Mouse (Mus musculus): ENCODE measurements at regions not wholly inside any gene's neighbourhood (a gene's known extent, or its start where the extent isn't known, plus 50 kb on each side); places are given as distances from the start of the nearest gene placed in this dataset.

DNA sequence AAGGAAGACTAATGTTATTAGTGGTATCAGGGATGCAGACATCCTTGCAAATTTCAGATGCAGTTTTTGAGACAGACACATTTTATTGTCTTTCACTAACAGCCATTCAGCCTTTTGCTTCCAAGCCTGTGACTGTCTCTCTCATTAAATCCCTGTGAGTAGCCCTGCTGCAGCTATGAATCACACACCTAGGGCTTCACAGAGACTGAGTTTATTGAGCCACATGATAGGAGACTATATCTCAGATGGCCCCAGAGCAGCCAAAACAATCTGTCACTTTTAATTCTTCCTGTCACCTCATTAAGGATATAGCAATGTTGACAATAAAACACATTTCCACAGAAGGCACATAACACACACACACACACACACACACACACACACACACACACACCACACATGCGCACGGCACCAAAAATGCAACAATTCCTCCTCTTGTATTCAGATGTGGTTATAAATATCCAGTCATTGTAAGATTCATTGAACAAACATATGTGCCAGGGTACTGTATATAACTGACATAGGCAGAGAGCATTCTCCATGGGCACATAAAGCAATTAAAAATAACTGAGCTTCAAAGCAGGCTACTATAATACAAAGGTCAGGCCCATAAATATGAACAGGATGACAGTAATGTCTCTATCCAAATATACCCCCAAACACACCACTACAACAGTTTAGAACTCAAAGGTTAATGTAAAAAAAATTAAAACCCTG, 735.8 kb upstream of the Adgra3 start:
- TF ChIP-seq CHD2 (IDR thresholded peaks at IDR 0.05; ENCODE audit: low read length), result no peak
- TF ChIP-seq RAD21 (IDR thresholded peaks at IDR 0.05; ENCODE audit: low read depth, low read length), result no peak
- no peak for TF ChIP-seq ZC3H11A (IDR thresholded peaks at IDR 0.05; ENCODE audit: low read depth, low read length)
- no peak for TF ChIP-seq POLR2AphosphoS5 (IDR thresholded peaks at IDR 0.05; ENCODE audit: borderline replicate concordance, low read depth, low read length)
- no peak for TF ChIP-seq MYC (IDR thresholded peaks at IDR 0.05; ENCODE audit: low read depth, low read length)
- TF ChIP-seq ZMIZ1 (IDR thresholded peaks at IDR 0.05; ENCODE audit: low read depth, low read length), result no peak
- no peak for TF ChIP-seq ETS1 (IDR thresholded peaks at IDR 0.05; ENCODE audit: low read depth, low read length)
- no peak for TF ChIP-seq UBTF (IDR thresholded peaks at IDR 0.05; ENCODE audit: borderline replicate concordance, insufficient read depth, low read depth, low read length)
- no peak for TF ChIP-seq EP300 (IDR thresholded peaks at IDR 0.05; ENCODE audit: low read depth in 1 of 2, low read length in 2 of 2)
- Histone ChIP-seq H3K27me3 (ENCODE audit: control insufficient read depth in 1 of 2, insufficient read depth in 2 of 2, low read length in 2 of 2) (no peaks in the 10 kb centered on the region), H3K9me3 (replicated peaks; ENCODE audit: insufficient read depth, low read length) (no peaks in the 10 kb centered on the region), H3K27ac (ENCODE audit: control insufficient read depth, low read depth, low read length) (no peak overlapping the region), H3K4me1 (ENCODE audit: control insufficient read depth in 1 of 2, insufficient read depth in 2 of 2, low read length in 2 of 2) (no peaks in the 10 kb centered on the region), H3K79me2 (ENCODE audit: control insufficient read depth, insufficient read depth, low read length, poor library complexity) (no peaks in the 10 kb centered on the region), H3K4me3 (ENCODE audit: control insufficient read depth in 1 of 2, insufficient read depth in 1 of 2, low read depth in 2 of 2, low read length in 2 of 2) (no peak overlapping the region), H3K9ac (ENCODE audit: control insufficient read depth, low read depth, low read length, poor library complexity, severe bottlenecking) (no peak overlapping the region), H3K36me3 (ENCODE audit: control insufficient read depth in 1 of 2, insufficient read depth in 2 of 2, low read length in 2 of 2) (no peaks in the 10 kb centered on the region)
- DNase-seq (ENCODE audit: low read depth, low spot score), result no peak

DNA sequence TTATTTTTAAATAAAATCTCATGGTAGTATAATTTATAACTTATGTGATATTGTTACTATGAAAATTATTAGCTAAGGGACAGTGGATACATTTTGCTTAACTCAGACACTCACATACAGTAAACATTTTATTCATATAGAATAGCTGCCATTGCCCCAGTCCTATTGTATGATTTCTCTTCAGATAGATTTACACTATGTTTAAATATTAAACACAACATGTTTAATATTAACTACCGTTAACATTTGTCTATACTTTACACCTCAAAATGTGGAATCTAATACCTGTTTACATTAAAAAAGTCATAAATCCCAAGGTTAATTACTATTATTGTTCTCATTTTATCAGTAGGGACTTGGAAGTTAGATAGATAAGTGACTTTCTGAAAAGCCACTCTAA, 734.8 kb upstream of the Adgra3 start:
- no peak for TF ChIP-seq USF1 (IDR thresholded peaks at IDR 0.05; ENCODE audit: low read depth, low read length)
- no peak for TF ChIP-seq MYC (IDR thresholded peaks at IDR 0.05; ENCODE audit: low read depth, low read length)
- TF ChIP-seq SMC3 (IDR thresholded peaks at IDR 0.05; ENCODE audit: low read depth, low read length), result no peak
- no peak for TF ChIP-seq SIN3A (IDR thresholded peaks at IDR 0.05; ENCODE audit: low read length)
- no peak for TF ChIP-seq MAFK (IDR thresholded peaks at IDR 0.05; ENCODE audit: borderline replicate concordance, low read depth, low read length)
- TF ChIP-seq MYB (IDR thresholded peaks at IDR 0.05; ENCODE audit: low read depth, low read length), result no peak
- Histone ChIP-seq H3K79me2 (ENCODE audit: control insufficient read depth, insufficient read depth, low read length, poor library complexity) (no peaks in the 10 kb centered on the region), H3K36me3 (ENCODE audit: control insufficient read depth in 1 of 2, insufficient read depth in 2 of 2, low read length in 2 of 2) (no peaks in the 10 kb centered on the region), H3K9me3 (replicated peaks; ENCODE audit: insufficient read depth, low read length) (no peaks in the 10 kb centered on the region), H3K9ac (ENCODE audit: control insufficient read depth, low read depth, low read length, poor library complexity, severe bottlenecking) (no peak overlapping the region), H3K27ac (ENCODE audit: control insufficient read depth, low read depth, low read length) (no peak overlapping the region), H3K4me1 (ENCODE audit: control insufficient read depth in 1 of 2, insufficient read depth in 2 of 2, low read length in 2 of 2) (no peaks in the 10 kb centered on the region), H3K27me3 (ENCODE audit: control insufficient read depth in 1 of 2, insufficient read depth in 2 of 2, low read length in 2 of 2) (no peaks in the 10 kb centered on the region), H3K4me3 (ENCODE audit: control insufficient read depth in 1 of 2, insufficient read depth in 1 of 2, low read depth in 2 of 2, low read length in 2 of 2) (no peak overlapping the region)
- DNase-seq (ENCODE audit: low read depth, low spot score), result no peak

DNA sequence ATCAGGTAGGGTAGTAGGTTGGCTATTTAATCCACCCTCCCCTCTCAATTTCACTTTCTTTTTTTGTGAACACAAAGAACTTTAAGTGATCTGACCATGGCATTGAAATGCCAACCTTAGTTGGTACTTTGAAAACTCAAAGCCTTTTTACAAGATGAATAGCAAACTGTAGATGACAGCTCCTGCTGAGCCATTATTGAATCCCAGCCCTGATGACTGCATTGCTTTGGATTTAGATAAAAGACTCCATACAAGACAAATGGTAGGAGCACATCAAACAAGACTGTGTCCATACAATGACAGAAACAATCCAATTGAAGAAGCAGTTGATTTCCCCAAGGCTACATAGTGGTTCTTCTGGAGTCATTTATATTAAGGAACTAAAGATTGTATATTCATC, 726.5 kb upstream of the Adgra3 start:
- H3K27me3 ChIP-seq (ENCODE audit: control insufficient read depth in 1 of 2, insufficient read depth in 2 of 2, low read length in 2 of 2), result no peaks in the 10 kb centered on the region
- H3K79me2 ChIP-seq (ENCODE audit: control insufficient read depth, insufficient read depth, low read length, poor library complexity), result no peaks in the 10 kb centered on the region
- no peaks in the 10 kb centered on the region for H3K36me3 ChIP-seq (ENCODE audit: control insufficient read depth in 1 of 2, insufficient read depth in 2 of 2, low read length in 2 of 2)
- H3K9ac ChIP-seq (ENCODE audit: control insufficient read depth, low read depth, low read length, poor library complexity, severe bottlenecking), result no peak overlapping the region
- no peak overlapping the region for H3K27ac ChIP-seq (ENCODE audit: control insufficient read depth, low read depth, low read length)
- no peak for DNase-seq (ENCODE audit: low read depth, low spot score)
- no peaks in the 10 kb centered on the region for H3K4me1 ChIP-seq (ENCODE audit: control insufficient read depth in 1 of 2, insufficient read depth in 2 of 2, low read length in 2 of 2)
- TF ChIP-seq CHD2 (IDR thresholded peaks at IDR 0.05; ENCODE audit: low read length), result no peak
- TF ChIP-seq GATA1 (IDR thresholded peaks at IDR 0.05; ENCODE audit: low read depth, low read length), result no peak
- TF ChIP-seq NRF1 (IDR thresholded peaks at IDR 0.05; ENCODE audit: insufficient read depth, low read depth, low read length, poor library complexity, severe bottlenecking), result no peak
- TF ChIP-seq MEF2A (IDR thresholded peaks at IDR 0.05; ENCODE audit: extremely low read depth, insufficient replicate concordance, low read depth, low read length, poor library complexity, severe bottlenecking), result no peak
- no peak for TF ChIP-seq EP300 (IDR thresholded peaks at IDR 0.05; ENCODE audit: low read depth in 1 of 2, low read length in 2 of 2)
- TF ChIP-seq POLR2A (IDR thresholded peaks at IDR 0.05; ENCODE audit: control insufficient read depth in 1 of 2, insufficient read depth in 1 of 2, low read depth in 1 of 2, low read length in 2 of 2, poor library complexity in 1 of 2), result no peak
- TF ChIP-seq E2F4 (IDR thresholded peaks at IDR 0.05; ENCODE audit: borderline replicate concordance, low read depth, low read length), result no peak
- no peak for TF ChIP-seq USF1 (IDR thresholded peaks at IDR 0.05; ENCODE audit: low read depth, low read length)
- TF ChIP-seq KAT2A (conservative IDR thresholded peaks at IDR 0.05; ENCODE audit: low read depth, low read length), result no peak
- TF ChIP-seq MAFK (IDR thresholded peaks at IDR 0.05; ENCODE audit: borderline replicate concordance, low read depth, low read length), result no peak
- no peak for TF ChIP-seq ZNF384 (IDR thresholded peaks at IDR 0.05; ENCODE audit: low read depth, low read length)
- TF ChIP-seq TCF12 (IDR thresholded peaks at IDR 0.05; ENCODE audit: low read depth, low read length), result no peak
- no peak for TF ChIP-seq MYB (IDR thresholded peaks at IDR 0.05; ENCODE audit: low read depth, low read length)
- TF ChIP-seq RCOR1 (IDR thresholded peaks at IDR 0.05; ENCODE audit: low read depth, low read length), result no peak
- TF ChIP-seq GABPA (IDR thresholded peaks at IDR 0.05; ENCODE audit: low read depth, low read length), result no peak
- no peak for TF ChIP-seq SMC3 (IDR thresholded peaks at IDR 0.05; ENCODE audit: low read depth, low read length)
- H3K9me3 ChIP-seq (replicated peaks; ENCODE audit: insufficient read depth, low read length), result no peaks in the 10 kb centered on the region
- H3K4me3 ChIP-seq (ENCODE audit: control insufficient read depth in 1 of 2, insufficient read depth in 1 of 2, low read depth in 2 of 2, low read length in 2 of 2), result no peak overlapping the region
